Mouse (Mus musculus) heart, adult 11 months (tissue): ENCODE measurements at regions not wholly inside any gene's neighbourhood (a gene's known extent, or its start where the extent isn't known, plus 50 kb on each side); places are given as distances from the start of the nearest gene placed in this dataset.
A peak's percentile ranks its signal among the peaks of the same experiment; 100 is the strongest.

Experiments used
- DNase-seq: peaks from one replicate; pipeline ENCODE4 v3.0.0; 2022

GRCm38 (mm10) chr8:82702044-82702443, 71.9 kb downstream of the Zfp330 start:
- no peak for DNase-seq

GRCm38 (mm10) chr8:82700471-82700870, 73.5 kb downstream of the Zfp330 start:
- DNase-seq, result no peak

- peak; percentile 93 for DNase-seq
These were observed 74.7 kb downstream of the Zfp330 start for GRCm38 (mm10) chr8:82699221-82699620.

GRCm38 (mm10) chr8:82698071-82698470, 75.9 kb downstream of the Zfp330 start:
- peak; percentile 90 for DNase-seq

- DNase-seq, result no peak
These were observed 80.9 kb downstream of the Zfp330 start for GRCm38 (mm10) chr8:82693086-82693485.

- DNase-seq, result peak; percentile 89
These were observed 84.6 kb downstream of the Zfp330 start for GRCm38 (mm10) chr8:82689322-82689721.

GRCm38 (mm10) chr8:82685966-82686365, 88.0 kb downstream of the Zfp330 start:
- DNase-seq, result peak; percentile 95

- DNase-seq, result no peak
These were observed 95.2 kb downstream of the Zfp330 start for GRCm38 (mm10) chr8:82678793-82679192.

GRCm38 (mm10) chr8:82677781-82678180, 96.2 kb downstream of the Zfp330 start:
- no peak for DNase-seq

GRCm38 (mm10) chr8:82669241-82669640, 104.7 kb downstream of the Zfp330 start:
- no peak for DNase-seq

GRCm38 (mm10) chr8:82665131-82665530, 108.8 kb downstream of the Zfp330 start:
- no peak for DNase-seq

GRCm38 (mm10) chr8:82640502-82640901, 133.5 kb downstream of the Zfp330 start:
- DNase-seq, result peak; percentile 86

- no peak for DNase-seq
These were observed 143.5 kb downstream of the Zfp330 start for GRCm38 (mm10) chr8:82630486-82630885.

- DNase-seq, result no peak
These were observed 150.0 kb downstream of the Zfp330 start for GRCm38 (mm10) chr8:82623791-82624431.

- DNase-seq, result no peak
These were observed 155.3 kb downstream of the Zfp330 start for GRCm38 (mm10) chr8:82618668-82619067.

- DNase-seq, result peak; percentile 98
These were observed 172.4 kb downstream of the Zfp330 start for GRCm38 (mm10) chr8:82601556-82601955.

- no peak for DNase-seq
These were observed 170.4 kb upstream of the Il15 start for GRCm38 (mm10) chr8:82573434-82573833.

- DNase-seq, result no peak
These were observed 135.1 kb upstream of the Il15 start for GRCm38 (mm10) chr8:82538121-82538520.

- DNase-seq, result no peak
These were observed 126.1 kb upstream of the Il15 start for GRCm38 (mm10) chr8:82529153-82529552.

GRCm38 (mm10) chr8:82523866-82524265, 120.8 kb upstream of the Il15 start:
- DNase-seq, result no peak

GRCm38 (mm10) chr8:82498496-82498895, 95.5 kb upstream of the Il15 start:
- DNase-seq, result no peak

GRCm38 (mm10) chr8:82477856-82478255, 74.8 kb upstream of the Il15 start:
- DNase-seq, result no peak

GRCm38 (mm10) chr8:82477426-82477769, 74.4 kb upstream of the Il15 start:
- no peak for DNase-seq

- no peak for DNase-seq
These were observed 73.8 kb upstream of the Il15 start for GRCm38 (mm10) chr8:82476708-82477425.

GRCm38 (mm10) chr8:82473266-82473665, 70.2 kb upstream of the Il15 start:
- no peak for DNase-seq
